Mouse (Mus musculus) cerebellum, adult 11-12 months (tissue): ENCODE measurements at regions not wholly inside any gene's neighbourhood (a gene's known extent, or its start where the extent isn't known, plus 50 kb on each side); places are given as distances from the start of the nearest gene placed in this dataset.
"Not testable (repeated sequence)": the region's sequence is repeated elsewhere in the genome, so short reads cannot be mapped to it uniquely, and the experiment has no call there.

ENCODE experiments used
- DNase-seq: peaks from one replicate; pipeline ENCODE4 v3.0.0; 2022

DNA sequence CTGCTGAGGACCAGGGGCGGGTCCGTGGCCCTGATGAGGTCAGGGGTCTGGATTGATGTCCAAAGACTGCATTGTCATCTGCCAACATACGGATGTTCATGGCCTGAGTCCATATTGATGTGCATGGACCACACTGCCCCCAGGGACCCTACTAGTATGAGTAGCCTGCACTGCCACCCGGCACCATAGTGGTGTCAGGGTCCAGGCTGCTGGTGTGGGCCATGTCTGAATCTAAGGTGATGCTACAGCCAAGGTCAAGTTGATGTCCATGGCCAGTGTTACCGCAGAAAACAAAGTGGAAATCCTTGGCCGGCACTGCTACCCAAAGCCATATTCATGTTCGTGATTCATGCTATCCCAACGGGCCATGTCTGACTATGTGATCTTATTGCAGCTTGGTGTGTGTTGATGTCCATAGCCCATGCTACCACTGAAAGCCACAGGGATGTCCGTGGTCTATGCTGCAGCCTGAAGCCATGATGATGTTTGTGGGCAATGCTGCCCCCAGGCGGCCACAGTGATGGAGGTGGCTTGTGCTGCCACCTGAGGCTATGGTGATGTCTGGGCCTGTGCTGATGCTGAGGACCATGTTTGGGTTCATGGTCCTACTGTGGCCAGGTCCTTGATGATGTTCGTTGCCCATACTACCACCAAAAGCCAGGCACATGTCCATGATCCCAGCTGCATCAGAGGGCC, 130.5 kb downstream of the Iqub start:
- DNase-seq = no peak

DNA sequence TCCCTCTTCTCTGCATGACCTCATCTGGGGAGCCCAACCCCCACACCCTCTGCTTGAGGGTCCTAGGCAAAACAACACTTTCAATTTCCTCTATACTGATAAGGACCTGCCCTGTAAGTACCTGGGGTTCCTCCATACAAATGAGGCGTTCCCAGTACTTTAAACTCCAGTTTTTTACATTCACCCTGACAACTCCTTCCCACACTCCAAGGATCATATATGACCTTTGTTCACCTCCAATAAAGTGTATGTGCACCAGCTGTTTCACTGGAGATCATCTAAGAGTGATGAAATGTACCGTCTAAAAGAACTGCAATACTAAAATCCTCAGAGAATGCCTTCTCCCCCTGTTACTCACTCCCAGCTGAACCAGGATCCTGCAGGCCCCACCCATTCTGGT, 135.0 kb downstream of the Iqub start:
- no peak for DNase-seq

DNA sequence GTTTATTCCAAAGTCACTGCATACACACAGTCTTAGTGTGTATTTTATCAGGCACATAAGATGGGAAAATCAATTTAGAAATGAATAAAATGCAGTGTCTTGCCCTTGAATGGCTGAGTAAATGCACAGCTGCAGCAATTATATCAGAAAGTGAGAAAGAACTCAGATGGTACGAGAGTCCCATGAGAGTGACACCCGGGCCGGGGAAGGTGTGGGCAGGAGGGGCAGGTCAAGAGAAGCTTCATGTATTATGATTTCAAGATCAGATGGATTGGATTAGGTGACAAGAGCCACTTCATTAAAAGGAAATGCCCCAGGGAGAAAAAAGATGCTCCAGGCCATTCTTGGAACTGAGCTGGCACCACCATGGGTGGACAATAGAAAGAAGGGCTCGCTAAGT, 138.1 kb downstream of the Iqub start:
- DNase-seq = no peak

DNA sequence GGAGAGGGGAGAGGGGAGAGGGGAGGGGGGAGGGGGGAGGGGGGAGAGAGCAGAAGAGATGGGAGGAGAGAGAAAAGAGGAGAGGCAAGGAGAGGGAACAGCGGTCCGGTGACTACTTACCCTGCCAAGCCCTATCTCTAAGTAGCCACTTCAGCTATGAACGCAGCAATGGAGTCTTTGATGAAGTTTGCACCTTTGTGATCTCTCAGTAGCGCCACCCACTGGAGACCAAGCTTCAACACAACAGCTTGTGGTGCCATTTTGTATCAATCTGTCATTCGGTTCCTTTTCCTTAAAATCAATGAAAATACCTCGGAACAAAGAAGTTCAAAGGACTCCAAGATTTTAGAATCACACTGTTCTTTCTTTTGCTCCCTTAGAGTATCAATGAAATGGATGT, 141.7 kb downstream of the Iqub start:
- DNase-seq = no peak

DNA sequence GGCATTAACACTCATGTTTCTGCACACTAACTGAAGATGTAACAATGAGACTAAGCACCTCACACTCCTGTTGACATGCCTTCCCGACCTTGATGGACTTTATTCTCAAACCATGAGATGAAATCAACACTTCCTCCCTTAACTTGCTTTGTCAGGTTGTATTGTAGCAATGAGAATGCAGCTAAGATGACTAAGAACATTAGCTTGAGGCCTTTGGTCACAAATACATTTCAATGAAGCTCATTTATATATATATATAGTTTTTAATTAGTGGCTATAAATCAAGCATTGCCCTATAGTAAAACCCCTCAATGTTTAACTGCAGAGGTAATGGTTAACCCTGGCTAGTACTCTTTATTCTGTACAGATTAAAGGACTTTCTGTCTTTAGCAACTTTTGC, 143.2 kb downstream of the Iqub start:
- DNase-seq = no peak

DNA sequence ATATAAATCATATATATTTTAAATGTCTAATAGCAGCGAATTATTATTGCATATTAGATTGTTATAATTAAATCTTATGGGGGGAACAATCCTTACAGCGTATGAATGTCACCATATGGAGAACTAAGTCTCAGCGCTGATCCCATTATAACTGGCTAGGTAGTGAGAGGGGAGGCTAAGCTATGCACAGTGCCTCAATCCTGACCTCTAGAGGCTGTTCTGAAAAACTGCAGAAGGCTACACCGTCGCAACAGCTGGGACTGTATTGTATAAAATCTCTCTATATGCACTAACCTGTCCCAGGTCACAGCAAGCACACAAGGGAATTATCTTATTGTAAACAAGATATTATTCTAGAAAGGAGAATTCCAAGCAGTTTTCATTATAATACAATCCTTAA, 164.0 kb downstream of the Iqub start:
- DNase-seq = peak; percentile 57

DNA sequence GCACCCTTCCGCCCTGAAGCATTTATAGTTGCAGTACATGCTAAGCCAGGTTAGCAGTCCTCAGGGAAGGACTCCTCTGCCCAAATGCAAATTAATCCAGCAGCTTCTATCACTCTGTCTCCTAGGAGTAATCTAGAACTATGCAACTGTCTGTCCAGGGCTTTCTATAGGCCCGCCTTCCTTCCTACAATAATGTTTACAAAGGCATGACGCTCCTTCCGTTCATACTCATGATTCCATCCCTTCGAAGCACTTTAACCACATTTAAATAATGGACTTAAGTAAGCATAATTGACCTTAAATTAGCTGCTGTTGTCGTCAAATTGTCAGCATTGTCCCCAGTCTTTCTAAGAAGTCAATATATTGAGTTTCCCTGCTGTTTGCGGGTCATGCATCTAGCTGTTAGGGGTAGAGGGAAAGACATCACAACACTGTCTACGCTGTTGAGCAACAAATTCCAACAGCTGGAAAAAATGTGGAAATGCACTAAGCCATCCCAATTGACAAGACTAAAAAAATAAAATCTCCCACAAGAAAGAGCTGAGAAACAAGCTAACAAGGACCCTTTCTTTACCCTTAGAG, 166.3 kb downstream of the Iqub start:
- DNase-seq = no peak

DNA sequence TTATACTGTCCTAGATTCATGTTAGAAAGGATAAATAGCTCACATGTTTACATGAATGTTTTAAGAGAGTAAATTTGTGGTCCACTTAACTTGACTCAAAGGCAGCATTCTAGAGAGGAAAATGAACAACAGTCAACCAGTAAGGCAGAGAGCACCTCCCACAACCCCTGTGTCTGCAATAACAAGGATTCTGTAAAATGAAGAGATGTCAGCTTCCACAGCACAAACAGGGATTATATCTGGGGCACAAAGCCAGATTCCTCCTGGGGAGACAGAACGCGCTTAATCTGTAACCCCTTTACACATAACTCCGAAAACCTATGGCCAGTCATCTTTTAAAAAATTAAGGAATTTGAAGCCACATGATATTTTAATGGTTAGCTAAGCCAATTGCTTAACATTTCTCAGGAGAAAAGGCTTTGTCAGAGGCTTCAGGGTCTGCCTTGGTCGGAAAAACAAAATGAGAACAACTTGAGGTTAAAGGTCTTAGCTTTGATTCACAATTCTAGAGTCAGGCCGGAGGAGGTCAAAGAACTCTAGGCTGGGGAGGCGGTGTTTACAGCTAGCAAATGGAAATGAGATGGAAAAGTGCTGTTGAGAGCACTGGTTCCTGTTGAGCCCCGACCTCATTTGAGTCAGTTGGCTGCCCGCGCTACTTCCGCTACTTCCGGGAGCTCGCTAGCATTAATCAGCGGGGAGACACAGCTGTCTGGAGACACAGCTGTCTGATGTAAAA, 167.0 kb downstream of the Iqub start:
- no peak for DNase-seq

DNA sequence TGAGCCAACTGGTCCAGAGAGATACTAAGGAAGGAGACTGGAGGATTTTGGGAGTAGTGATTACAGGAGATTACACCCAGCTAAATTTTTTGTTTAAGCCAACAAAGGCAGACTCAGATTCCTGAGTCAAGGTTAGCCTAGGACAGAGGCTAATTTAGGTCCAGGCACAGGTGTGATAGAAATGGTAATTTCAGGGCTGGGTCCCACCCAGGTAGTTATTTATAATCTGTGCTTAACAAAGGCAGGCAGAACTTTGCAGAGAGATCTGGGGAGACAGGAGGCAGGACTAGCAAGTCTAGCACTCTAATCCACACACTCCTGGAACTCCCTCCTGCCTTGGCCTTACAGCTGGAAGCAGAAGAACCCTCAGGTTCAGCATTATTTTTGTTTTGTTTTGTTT, 172.4 kb downstream of the Iqub start:
- DNase-seq = no peak

DNA sequence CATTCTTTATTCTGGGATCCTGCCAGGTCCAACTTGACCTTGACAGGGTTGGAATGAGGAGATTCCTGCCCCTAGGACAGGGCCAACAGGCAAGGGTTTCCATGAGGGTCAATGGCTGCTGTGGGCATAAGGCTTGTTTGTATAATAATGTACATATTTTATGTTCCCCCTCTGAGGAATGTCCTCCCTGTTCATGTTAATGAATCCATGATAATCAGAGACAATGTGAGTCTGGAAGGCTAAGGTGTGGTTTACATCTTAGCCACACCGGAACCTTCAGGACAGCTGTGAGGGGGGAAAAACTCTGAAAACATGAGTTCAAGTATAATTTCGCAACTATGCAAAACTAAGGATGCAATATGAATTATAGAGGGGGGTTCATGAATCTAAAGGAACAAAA, 172.8 kb downstream of the Iqub start:
- no peak for DNase-seq

DNA sequence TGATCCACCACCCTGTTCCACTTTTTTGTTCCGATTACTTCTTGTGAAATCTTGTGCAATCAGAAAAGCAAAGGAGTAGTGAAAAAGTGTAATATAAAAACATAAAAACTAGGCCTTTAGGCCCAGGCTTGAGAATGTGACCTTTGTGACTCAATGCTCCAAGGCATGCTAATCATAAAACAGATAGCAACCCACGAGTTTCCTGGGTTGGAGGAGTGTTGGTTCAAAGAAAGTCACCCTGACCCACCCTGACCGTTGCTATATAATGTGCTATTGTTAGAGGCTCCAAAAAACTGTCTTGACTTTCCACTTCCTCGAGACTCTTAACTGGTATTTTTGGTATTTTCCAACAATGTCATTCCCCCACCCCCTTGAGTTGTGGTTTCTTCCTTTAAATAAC, 172.2 kb upstream of the Slc13a1 start:
- DNase-seq = not testable (repeated sequence)

DNA sequence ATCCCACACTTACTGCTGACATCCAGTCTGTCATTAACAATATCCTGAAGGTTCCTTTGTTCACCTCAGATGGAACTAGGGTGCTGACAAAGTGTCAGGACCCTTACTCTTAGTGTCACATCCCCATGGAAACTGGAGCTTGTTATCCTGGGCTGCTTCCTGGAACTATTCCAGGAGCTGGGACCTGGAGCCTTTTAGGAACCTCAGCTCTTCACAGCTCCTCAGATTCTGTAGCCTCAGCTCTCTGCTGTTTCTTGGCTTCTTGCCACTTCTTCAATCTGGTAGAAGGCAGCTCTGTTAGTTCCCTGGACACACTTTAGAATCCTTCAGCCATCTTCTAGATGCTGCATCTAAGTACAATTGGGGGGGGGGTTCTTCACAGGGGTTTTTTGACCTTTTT, 157.3 kb upstream of the Slc13a1 start:
- DNase-seq = peak; percentile 67

DNA sequence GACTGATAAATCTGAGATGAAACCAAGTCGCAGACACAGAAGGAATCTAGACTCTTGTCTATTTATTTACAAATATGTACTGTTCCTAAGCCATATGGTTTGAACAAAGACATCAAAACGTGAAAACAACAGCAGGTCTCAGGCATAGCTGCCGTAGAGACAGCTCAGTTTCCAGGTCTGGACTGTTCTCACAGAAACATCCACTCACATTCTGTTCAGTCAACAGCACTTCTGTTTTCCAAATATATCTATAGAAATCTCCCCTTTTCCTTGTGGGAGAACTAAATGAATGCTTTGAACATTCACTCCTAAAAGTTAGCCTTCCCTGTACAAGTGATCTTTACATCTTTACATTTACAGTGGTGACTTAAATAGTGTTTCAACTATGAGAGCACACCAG, 156.8 kb upstream of the Slc13a1 start:
- DNase-seq = no peak

DNA sequence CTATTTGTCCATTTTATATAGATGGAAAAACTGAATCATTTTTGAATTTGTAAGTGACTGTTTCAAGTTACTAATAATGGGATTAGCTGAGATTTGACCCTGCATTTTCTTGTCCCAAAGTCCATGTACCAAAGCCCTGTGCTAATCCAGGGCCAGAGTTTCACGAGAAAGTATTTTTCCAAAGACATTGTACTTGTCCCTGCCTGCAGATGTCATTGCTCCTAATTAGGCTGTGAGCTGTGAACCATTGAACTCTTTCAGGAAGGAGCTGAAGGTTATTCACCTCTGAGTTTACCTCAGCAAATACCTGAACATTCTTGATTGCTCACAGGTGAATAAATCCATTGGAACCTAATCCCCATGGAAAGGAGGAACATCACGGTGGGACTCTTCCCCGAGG, 154.5 kb upstream of the Slc13a1 start:
- no peak for DNase-seq

DNA sequence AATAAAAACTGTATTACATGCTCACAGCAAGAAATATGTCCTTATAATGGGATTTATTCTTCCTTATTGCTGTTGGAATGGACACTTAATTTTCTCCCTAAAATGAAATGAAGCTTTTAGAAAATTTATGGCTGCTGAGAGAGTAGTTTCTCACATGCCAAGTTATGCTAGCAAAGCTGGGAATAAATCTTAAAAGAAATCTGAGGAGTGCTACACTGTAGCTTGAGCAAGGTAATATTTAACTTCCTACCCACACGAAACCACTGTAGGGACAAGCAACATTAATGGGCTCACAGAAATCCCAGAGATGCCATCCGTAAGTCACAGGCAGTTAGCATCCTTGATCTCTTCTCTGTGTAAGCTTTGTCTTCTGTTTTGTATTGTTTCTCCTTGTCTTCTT, 151.0 kb upstream of the Slc13a1 start:
- DNase-seq = no peak

DNA sequence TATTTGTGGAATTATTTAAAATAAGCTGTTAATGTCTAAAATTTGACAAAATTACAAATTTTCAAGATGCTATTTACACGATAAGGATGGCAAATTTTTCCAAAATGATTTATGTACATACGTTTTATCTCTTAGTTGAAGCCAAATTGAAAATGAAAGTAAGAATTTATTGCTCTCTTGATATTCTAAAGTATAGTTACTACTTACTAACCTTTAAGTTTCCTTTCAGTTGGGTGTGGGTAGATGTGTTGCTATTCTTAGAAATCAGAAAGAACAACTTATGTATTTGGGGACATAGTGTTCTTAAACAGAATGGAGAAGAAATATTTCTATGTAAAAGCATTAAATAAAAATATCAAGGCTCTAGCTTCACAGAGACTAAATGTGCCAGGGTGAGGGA, 142.8 kb upstream of the Slc13a1 start:
- DNase-seq = no peak

DNA sequence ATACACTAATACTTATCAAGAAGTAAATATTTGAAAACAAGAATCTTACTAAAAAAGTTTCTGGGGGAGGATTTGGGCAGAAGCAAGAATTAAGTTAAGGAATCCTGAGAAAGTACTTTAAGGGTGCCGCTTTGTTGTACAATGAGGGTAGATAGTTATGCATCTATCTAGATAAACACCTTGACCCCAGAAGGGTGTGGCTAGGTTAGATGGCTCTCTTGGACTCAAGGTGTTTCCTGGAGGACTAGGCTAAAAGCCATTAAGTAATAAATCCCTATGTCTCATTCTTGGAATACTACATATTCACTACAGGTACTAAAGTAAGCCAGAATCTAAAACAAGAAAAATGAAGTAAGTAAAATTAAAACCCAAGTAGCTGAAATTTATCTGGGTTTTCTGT, 141.9 kb upstream of the Slc13a1 start:
- DNase-seq = no peak

DNA sequence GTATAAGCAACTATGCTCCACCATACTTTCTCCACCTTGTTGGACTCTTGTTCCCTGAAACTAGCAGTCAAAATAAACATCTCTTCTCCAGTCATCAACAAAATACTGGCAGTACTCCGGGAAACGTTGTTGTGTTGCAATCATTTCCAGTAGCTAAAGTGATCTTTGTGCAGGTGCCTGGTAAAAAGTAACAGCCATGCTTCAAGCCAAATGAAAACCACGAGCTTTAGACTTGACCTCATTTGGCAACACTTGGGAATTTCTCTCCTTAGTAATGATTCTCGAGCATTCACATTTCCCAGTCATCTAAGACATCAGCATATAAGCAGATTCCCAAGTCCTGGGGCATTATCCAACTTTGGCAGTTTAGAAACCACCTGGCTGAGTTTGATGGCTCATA, 133.8 kb upstream of the Slc13a1 start:
- DNase-seq = no peak

DNA sequence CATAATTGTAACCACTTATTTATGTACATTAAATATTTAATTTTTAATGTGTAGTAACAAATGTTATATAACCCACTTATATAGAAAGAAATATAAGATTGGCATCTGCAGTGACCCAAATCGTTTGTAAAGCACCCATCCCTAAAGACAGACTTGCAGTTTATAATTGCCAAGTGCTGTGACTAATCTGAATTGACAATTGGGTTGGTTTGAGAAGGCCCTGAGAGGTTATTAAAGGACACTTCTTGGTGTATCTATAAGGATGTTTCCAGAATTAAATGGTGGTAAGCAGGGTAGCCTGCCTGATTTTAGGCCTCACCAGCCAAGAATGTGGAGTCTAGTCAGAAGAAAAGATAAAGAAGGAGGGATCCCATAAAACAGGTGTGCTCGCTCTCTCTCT, 133.3 kb upstream of the Slc13a1 start:
- DNase-seq = no peak

DNA sequence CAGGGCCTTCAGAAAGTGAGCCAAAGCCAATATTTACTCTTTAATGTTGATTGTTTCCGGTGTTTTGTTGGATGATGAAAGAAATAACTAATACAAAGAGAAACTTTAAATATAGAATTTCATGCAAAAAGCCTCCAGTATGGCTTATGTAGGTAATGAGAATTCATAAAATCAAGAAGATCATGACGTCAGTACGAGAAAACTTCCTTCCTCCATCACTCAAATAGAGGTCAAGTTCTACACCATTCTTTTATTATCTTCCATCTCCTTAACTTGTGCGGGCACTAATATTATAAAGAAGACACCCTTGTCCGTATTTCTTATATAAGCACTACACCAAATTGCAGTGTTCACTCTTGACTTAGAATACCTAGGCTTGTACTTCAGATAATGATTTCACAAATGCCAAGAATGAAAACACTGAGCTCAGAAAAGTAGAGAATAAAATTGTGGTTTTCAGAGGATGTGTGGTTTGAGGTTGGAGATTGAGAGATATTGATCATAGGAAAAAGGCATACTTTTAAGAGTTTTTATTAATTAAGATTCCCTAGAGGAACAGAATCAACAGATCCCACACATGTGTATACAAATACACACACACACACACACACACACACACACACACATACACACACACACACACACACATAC, 130.8 kb upstream of the Slc13a1 start:
- DNase-seq = no peak

DNA sequence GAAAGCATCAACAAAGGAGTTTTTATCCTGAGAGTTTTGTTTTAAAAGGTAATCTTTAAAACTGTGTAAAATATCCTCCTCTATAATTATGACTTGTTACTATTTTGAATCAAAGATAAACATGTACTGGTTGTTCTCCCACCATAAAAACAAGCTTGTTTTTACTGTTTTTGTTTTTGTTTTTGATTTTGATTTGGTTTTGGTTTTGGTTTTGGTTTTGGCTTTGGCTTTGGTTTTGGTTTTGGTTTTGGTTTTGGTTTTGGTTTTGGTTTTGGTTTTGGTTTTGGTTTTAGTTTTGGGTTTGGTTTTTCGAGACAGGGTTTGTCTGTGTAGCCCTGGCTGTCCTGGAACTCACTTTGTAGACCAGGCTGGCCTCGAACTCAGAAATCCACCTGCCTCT, 120.9 kb upstream of the Slc13a1 start:
- not testable (repeated sequence) for DNase-seq

DNA sequence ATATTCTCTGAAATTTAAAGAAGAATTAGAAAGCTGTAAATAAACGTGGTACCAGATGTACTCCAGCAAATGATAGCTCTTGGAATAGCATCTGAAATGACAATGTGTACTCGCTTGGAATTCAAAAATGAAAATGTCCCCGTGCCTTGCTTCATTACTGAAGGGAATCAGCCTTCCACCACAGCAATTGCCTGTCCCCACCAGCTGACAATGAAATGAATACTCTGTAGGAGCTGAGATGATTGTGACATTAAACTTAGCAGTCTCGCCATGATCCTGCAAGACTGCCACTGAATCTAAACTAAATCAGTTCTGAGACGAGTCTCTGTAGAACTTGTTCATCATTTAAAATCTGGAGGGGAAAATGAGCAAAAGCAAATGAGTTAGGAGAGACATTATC, 104.9 kb upstream of the Slc13a1 start:
- DNase-seq = no peak

DNA sequence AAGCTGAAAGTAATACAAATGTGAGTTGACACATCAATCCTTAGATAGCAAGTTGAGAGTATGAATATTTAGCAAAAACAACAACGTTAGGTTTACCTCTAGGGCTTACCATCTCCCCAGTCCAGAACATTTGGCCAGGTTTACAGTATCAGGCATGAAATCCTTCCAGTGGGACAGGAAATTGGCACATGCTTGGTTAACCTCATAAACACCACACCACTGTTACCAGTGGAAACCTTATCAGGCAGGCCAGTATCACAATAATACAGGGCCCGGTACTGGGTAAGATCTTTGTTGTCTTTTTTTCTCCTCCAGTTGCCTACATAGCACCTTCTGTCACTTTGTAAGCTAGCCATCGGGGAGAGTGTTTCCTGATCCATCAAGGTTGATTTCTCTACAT, 101.7 kb upstream of the Slc13a1 start:
- DNase-seq = no peak

DNA sequence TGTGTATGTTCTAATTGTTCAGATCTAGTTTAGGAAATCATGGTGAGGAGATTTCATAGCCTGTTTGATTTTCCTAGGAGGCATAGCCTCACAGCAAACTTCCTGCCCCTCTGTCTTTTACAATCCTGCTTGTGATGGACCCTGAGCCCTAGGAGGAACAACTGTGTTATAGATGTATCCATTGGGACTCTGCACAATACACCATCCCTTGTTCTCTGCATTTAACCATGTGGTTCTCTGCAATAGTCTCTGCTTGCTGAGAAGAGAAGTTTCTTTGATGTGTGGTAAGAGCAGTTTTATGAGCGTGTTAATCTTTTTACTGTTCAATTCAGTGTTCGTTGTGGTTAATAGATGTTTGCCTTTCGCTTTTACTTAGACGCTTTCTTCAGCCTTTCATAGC, 95.9 kb upstream of the Slc13a1 start:
- DNase-seq = no peak
